Mouse (Mus musculus) kidney, adult 2 months (tissue): ENCODE measurements around the gene 4930544D05Rik. TPM values are rescaled to one million over a fixed set of nuclear protein-coding genes. Genes with fewer than 3 reads are reported as not detected.

Experiments used
- DNase-seq: peaks from one replicate; pipeline ENCODE4 v3.0.0; 2021
- H3K27ac ChIP-seq: fragments of 200-500 bp; 2 replicates; pipeline ENCODE4 v1.5.1; 2012; ENCODE audit warnings: low read depth, low read length, control low read depth, inconsistent platforms; ENCODE audit not compliant: insufficient read depth
- H3K27me3 ChIP-seq: fragments of 200-500 bp; replicated peaks from 2 replicates; pipeline ENCODE4 v1.6.1; 2012; ENCODE audit warnings: mild to moderate bottlenecking, moderate library complexity, low read length, inconsistent platforms; ENCODE audit not compliant: control insufficient read depth, insufficient read depth
- H3K36me3 ChIP-seq: fragments of 200-500 bp; 2 replicates; pipeline ENCODE4 v1.6.1; 2012; ENCODE audit warnings: mild to moderate bottlenecking, moderate library complexity, low read length, inconsistent platforms; ENCODE audit not compliant: control insufficient read depth, insufficient read depth
- H3K4me1 ChIP-seq: fragments of 200-500 bp; 2 replicates; pipeline ENCODE4 v1.6.1; 2011; ENCODE audit warnings: low read length; ENCODE audit not compliant: control insufficient read depth, insufficient read depth
- H3K4me3 ChIP-seq: fragments of 200-500 bp; 2 replicates; pipeline ENCODE4 v1.5.1; 2011; ENCODE audit warnings: mild to moderate bottlenecking, low read depth, low read length, control low read depth; ENCODE audit not compliant: insufficient read depth
- CTCF ChIP-seq: fragments of 200-500 bp; conservative IDR thresholded peaks from 2 replicates; pipeline ENCODE4 v1.5.1; 2011; ENCODE audit warnings: low read depth, mild to moderate bottlenecking, control low read depth, low read length, moderate library complexity, mixed read lengths; ENCODE audit not compliant: insufficient read depth, insufficient read length
- POLR2A ChIP-seq: fragments of 200-500 bp; IDR thresholded peaks from one replicate; pipeline ENCODE4 v1.6.1; 2011; ENCODE audit warnings: low read depth, low read length, control low read depth
- WGBS: fragments of 180-500 bp; shearing (Covaris S2); methylation state at CpG from one replicate; pipeline ENCODE4 v1.1.7; 2018; 5-methylcytosine and 5-hydroxymethylcytosine counted together
- polyA plus RNA-seq: library from polyadenylated mRNA; depleted of rRNA; stranded (reverse); fragments of >200 nt; gene quantifications from 2 replicates; pipeline ENCODE4 v1.2.3, GENCODE M21; 2012

4930544D05Rik gene
- polyA plus RNA-seq, 1 experiment: not detected

- 9% methylated on average over 7 of the region's 7 CpGs for WGBS
- Histone ChIP-seq H3K4me3 (no peak overlapping the region), H3K27ac (no peak overlapping the region), H3K27me3 (no peaks in the 10 kb centered on the region), H3K36me3 (no peaks in the 10 kb centered on the region), H3K4me1 (peaks cover 35% of the 10 kb centered on the region)
- peak; percentile 88 for DNase-seq
- TF ChIP-seq CTCF (no peak), POLR2A (no peak)
These were observed 30.2 kb upstream of the 4930544D05Rik start for GRCm38 (mm10) chr11:70585457-70585856.

GRCm38 (mm10) chr11:70586261-70586660 lies 29.4 kb upstream of the 4930544D05Rik start:
- peaks cover 34% of the 10 kb centered on the region for H3K4me1 ChIP-seq
- H3K27me3 ChIP-seq: no peaks in the 10 kb centered on the region
- no peak for DNase-seq
- no peak overlapping the region for H3K4me3 ChIP-seq
- TF ChIP-seq POLR2A: no peak
- TF ChIP-seq CTCF: no peak
- H3K27ac ChIP-seq: no peak overlapping the region
- WGBS: 68% methylated on average over 3 of the region's 3 CpGs
- no peaks in the 10 kb centered on the region for H3K36me3 ChIP-seq

GRCm38 (mm10) chr11:70586954-70587353 lies 28.7 kb upstream of the 4930544D05Rik start:
- WGBS: 69% methylated on average over 5 of the region's 5 CpGs
- no peaks in the 10 kb centered on the region for H3K36me3 ChIP-seq
- peaks cover 38% of the 10 kb centered on the region for H3K4me1 ChIP-seq
- peak; percentile 19 for DNase-seq
- H3K4me3 ChIP-seq: no peak overlapping the region
- TF ChIP-seq POLR2A (no peak), CTCF (no peak)
- no peaks in the 10 kb centered on the region for H3K27me3 ChIP-seq
- no peak overlapping the region for H3K27ac ChIP-seq

GRCm38 (mm10) chr11:70591733-70592132 lies 23.9 kb upstream of the 4930544D05Rik start:
- WGBS: 70% methylated on average over 1 of the region's 1 CpGs
- DNase-seq: peak; percentile 40
- H3K4me3 ChIP-seq: no peak overlapping the region
- H3K27me3 ChIP-seq: no peaks in the 10 kb centered on the region
- no peak overlapping the region for H3K27ac ChIP-seq
- no peak for TF ChIP-seq CTCF
- TF ChIP-seq POLR2A: no peak
- H3K36me3 ChIP-seq: no peaks in the 10 kb centered on the region
- peaks cover 50% of the 10 kb centered on the region for H3K4me1 ChIP-seq

GRCm38 (mm10) chr11:70594253-70594989 lies 21.2 kb upstream of the 4930544D05Rik start:
- Histone ChIP-seq H3K4me1 (peaks cover 39% of the 10 kb centered on the region), H3K4me3 (no peak overlapping the region), H3K27me3 (no peaks in the 10 kb centered on the region), H3K27ac (peak overlapping the region; percentile 32), H3K36me3 (no peaks in the 10 kb centered on the region)
- 64% methylated on average over 15 of the region's 15 CpGs for WGBS
- TF ChIP-seq POLR2A (no peak), CTCF (no peak)
- DNase-seq: peak; percentile 64

- H3K27ac ChIP-seq: peak overlapping the region; percentile 28
- H3K36me3 ChIP-seq: no peaks in the 10 kb centered on the region
- H3K27me3 ChIP-seq: no peaks in the 10 kb centered on the region
- peaks cover 39% of the 10 kb centered on the region for H3K4me1 ChIP-seq
- TF ChIP-seq CTCF (no peak), POLR2A (no peak)
- peak; percentile 62 for DNase-seq
- H3K4me3 ChIP-seq: no peak overlapping the region
- 25% methylated on average over 2 of the region's 2 CpGs for WGBS
These were observed 20.0 kb upstream of the 4930544D05Rik start for GRCm38 (mm10) chr11:70595638-70596037.

GRCm38 (mm10) chr11:70596094-70596493 lies 19.6 kb upstream of the 4930544D05Rik start:
- H3K4me3 ChIP-seq: no peak overlapping the region
- WGBS: 43% methylated on average over 4 of the region's 4 CpGs
- H3K4me1 ChIP-seq: peaks cover 39% of the 10 kb centered on the region
- TF ChIP-seq POLR2A (no peak), CTCF (no peak)
- no peaks in the 10 kb centered on the region for H3K36me3 ChIP-seq
- H3K27ac ChIP-seq: peak overlapping the region; percentile 28
- H3K27me3 ChIP-seq: no peaks in the 10 kb centered on the region
- peak; percentile 38 for DNase-seq

GRCm38 (mm10) chr11:70597301-70597700 lies 18.3 kb upstream of the 4930544D05Rik start:
- Histone ChIP-seq H3K27ac (no peak overlapping the region), H3K27me3 (no peaks in the 10 kb centered on the region), H3K4me1 (peaks cover 31% of the 10 kb centered on the region), H3K36me3 (no peaks in the 10 kb centered on the region), H3K4me3 (no peak overlapping the region)
- WGBS: 83% methylated on average over 6 of the region's 6 CpGs
- no peak for TF ChIP-seq CTCF
- DNase-seq: no peak
